Mouse (Mus musculus): ENCODE measurements around the gene Cldn34c4.

Gene Cldn34c4

DNA sequence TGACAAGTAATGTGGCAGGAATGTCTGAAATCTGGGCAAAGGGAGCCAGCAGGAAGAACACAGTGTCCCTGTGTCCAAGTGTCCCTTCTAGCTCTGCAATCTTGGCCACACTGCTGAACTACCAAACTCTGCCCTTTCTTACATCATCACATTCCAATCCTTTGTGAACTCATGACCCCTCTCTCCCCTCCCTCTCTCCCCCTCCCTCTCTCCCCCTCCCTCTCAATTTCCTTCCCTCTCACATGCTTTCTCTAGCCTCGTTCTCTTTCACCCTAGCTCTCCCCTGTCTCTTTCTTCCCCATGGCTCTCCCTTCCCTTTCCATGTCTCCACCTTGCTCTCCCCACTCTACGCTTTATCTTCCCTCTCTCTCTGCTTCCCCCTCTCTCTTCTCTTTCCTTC, at the start of gene Cldn34c4:
TSS of gene Cldn34c4 (minus strand) at position 101 of the 400 bp plus-strand sequence.
- DNase-seq (ENCODE audit: low read depth in 2 of 2, low spot score in 2 of 2) = no peak

DNA sequence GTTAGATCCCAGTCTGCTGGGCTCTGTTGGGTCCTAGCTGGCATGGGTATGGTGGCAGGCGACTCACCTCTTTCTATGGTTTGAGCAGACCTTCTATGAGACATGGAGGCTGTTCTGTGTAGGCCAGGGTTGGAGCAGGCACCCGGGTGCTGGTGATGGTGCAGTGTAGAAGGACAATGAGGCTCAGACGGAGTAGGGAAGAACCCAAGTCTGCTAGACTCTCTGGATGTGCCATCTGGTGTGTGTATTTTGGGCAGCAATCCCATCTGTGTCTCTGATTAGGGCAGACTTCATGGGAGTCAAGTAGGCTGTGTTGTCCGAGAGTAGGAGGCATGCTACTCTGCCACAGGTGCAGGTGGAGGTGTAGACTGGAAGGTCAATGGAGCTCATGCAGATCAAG, 10.7 kb upstream of the Cldn34c4 start:
- DNase-seq (ENCODE audit: low read depth in 2 of 2, low spot score in 2 of 2) = no peak
